Mouse (Mus musculus) thymus, postnatal 14 days (tissue): ENCODE data around the gene Rnf207.

Experiments
- DNase-seq: peaks from one replicate; pipeline ENCODE4 v3.0.0; 2021

Gene Rnf207

GRCm38 (mm10) chr4:152326543-152326942, 7.8 kb upstream of the Rnf207 start:
- DNase-seq, result no peak

GRCm38 (mm10) chr4:152325574-152326411, 7.0 kb upstream of the Rnf207 start, which contains the start of gene Rpl22:
Gene Rpl22 (plus strand): TSS chr4:152325742.
- DNase-seq, result peak; percentile 93

GRCm38 (mm10) chr4:152324641-152325562, 6.1 kb upstream of the Rnf207 start:
- no peak for DNase-seq

GRCm38 (mm10) chr4:152321464-152321863, 2.7 kb upstream of the Rnf207 start:
- no peak for DNase-seq

- DNase-seq, result no peak
These were observed 1.2 kb downstream of the Rnf207 start for GRCm38 (mm10) chr4:152317631-152318033.

GRCm38 (mm10) chr4:152315498-152316213, 3.1 kb downstream of the Rnf207 start:
- no peak for DNase-seq

- no peak for DNase-seq
These were observed 4.9 kb downstream of the Rnf207 start for GRCm38 (mm10) chr4:152313934-152314333.

- DNase-seq, result no peak
These were observed 5.6 kb downstream of the Rnf207 start for GRCm38 (mm10) chr4:152313211-152313632.

GRCm38 (mm10) chr4:152312186-152312585, 6.6 kb downstream of the Rnf207 start:
- no peak for DNase-seq

- no peak for DNase-seq
These were observed 11.3 kb downstream of the Rnf207 start for GRCm38 (mm10) chr4:152307542-152307941.

GRCm38 (mm10) chr4:152305991-152306390, 12.8 kb downstream of the Rnf207 start:
- no peak for DNase-seq

- DNase-seq, result no peak
These were observed 14.1 kb downstream of the Rnf207 start for GRCm38 (mm10) chr4:152304685-152305084.

GRCm38 (mm10) chr4:152303172-152303571, 15.6 kb downstream of the Rnf207 start:
- DNase-seq, result no peak

GRCm38 (mm10) chr4:152302012-152302411, 16.8 kb downstream of the Rnf207 start:
- no peak for DNase-seq

GRCm38 (mm10) chr4:152300375-152300774, 18.4 kb downstream of the Rnf207 start:
- no peak for DNase-seq

- no peak for DNase-seq
These were observed 20.0 kb downstream of the Rnf207 start for GRCm38 (mm10) chr4:152298836-152299235.

GRCm38 (mm10) chr4:152296874-152297861, 21.6 kb downstream of the Rnf207 start, which contains the start of gene Icmt:
Gene Icmt (plus strand): TSS chr4:152297227.
- DNase-seq, result peak; percentile 100

GRCm38 (mm10) chr4:152296371-152296770, 22.4 kb downstream of the Rnf207 start:
- no peak for DNase-seq

- DNase-seq, result peak; percentile 61
These were observed 22.9 kb downstream of the Rnf207 start for GRCm38 (mm10) chr4:152295916-152296315.

GRCm38 (mm10) chr4:152294188-152294929, 24.4 kb downstream of the Rnf207 start:
- DNase-seq, result peak; percentile 19
